Mouse (Mus musculus): ENCODE results near the gene Atp4a.

GRCm38 (mm10) chr7:30717716-30718046, 5.7 kb downstream of the Atp4a start:
- TF ChIP-seq POLR2A (IDR thresholded peaks at IDR 0.05; ENCODE audit: borderline replicate concordance, extremely low read depth, insufficient read depth, insufficient read length, poor library complexity, severe bottlenecking) (no peak), CTCF (IDR thresholded peaks at IDR 0.05; ENCODE audit: borderline replicate concordance, extremely low read depth, insufficient read depth, insufficient read length) (no peak)

All from brain, embryonic 14.5 days (tissue).